Mouse (Mus musculus): ENCODE results near the gene Bach2. TPM values are rescaled to one million over a fixed set of nuclear protein-coding genes. Genes with fewer than 3 reads are reported as not detected.

Bach2 gene
- polyA plus RNA-seq, 1 experiment = 0.11 TPM

GRCm38 (mm10) chr4:32510940-32511339, 272.3 kb downstream of the Bach2 start:
- TF ChIP-seq MYOG (IDR thresholded peaks at IDR 0.05; ENCODE audit: control insufficient read depth, extremely low read depth, insufficient read length) (no peak), MAX (IDR thresholded peaks at IDR 0.05) (no peak), USF1 (IDR thresholded peaks at IDR 0.05; ENCODE audit: low read depth) (no peak), MYOD1 (IDR thresholded peaks at IDR 0.05; ENCODE audit: control insufficient read depth, insufficient read length, low read depth) (no peak), CEBPB (IDR thresholded peaks at IDR 0.05; ENCODE audit: low read depth) (no peak), CTCF (IDR thresholded peaks at IDR 0.05; ENCODE audit: control insufficient read depth, insufficient read depth, insufficient read length) (no peak), FOSL1 (IDR thresholded peaks at IDR 0.05; ENCODE audit: insufficient read depth, low read length, poor library complexity, severe bottlenecking) (no peak)
- H3ac ChIP-seq (ENCODE audit: control insufficient read depth, insufficient read length, low read depth) = no peak overlapping the region
- no peaks in the 10 kb centered on the region for H3K79me2 ChIP-seq (ENCODE audit: control insufficient read depth, insufficient read depth)
- H3K79me3 ChIP-seq (ENCODE audit: low read depth) = no peaks in the 10 kb centered on the region
- no peak overlapping the region for H3K4me3 ChIP-seq (ENCODE audit: insufficient read depth, poor library complexity, severe bottlenecking)
- H3K36me3 ChIP-seq (ENCODE audit: control insufficient read depth, insufficient read depth) = no peaks in the 10 kb centered on the region
- H3K27me3 ChIP-seq (ENCODE audit: control insufficient read depth, insufficient read depth, insufficient read length) = no peaks in the 10 kb centered on the region

GRCm38 (mm10) chr4:32516126-32516525, 277.5 kb downstream of the Bach2 start:
- Histone ChIP-seq H3K27me3 (ENCODE audit: control insufficient read depth, insufficient read depth, insufficient read length) (no peaks in the 10 kb centered on the region), H3K79me3 (ENCODE audit: low read depth) (no peaks in the 10 kb centered on the region), H3K36me3 (ENCODE audit: control insufficient read depth, insufficient read depth) (no peaks in the 10 kb centered on the region), H3K79me2 (ENCODE audit: control insufficient read depth, insufficient read depth) (no peaks in the 10 kb centered on the region), H3ac (ENCODE audit: control insufficient read depth, insufficient read length, low read depth) (no peak overlapping the region), H3K4me3 (ENCODE audit: insufficient read depth, poor library complexity, severe bottlenecking) (no peak overlapping the region)
- TF ChIP-seq CTCF (IDR thresholded peaks at IDR 0.05; ENCODE audit: control insufficient read depth, insufficient read depth, insufficient read length) (no peak), CEBPB (IDR thresholded peaks at IDR 0.05; ENCODE audit: low read depth) (no peak), MAX (IDR thresholded peaks at IDR 0.05) (no peak), FOSL1 (IDR thresholded peaks at IDR 0.05; ENCODE audit: insufficient read depth, low read length, poor library complexity, severe bottlenecking) (no peak), MYOG (IDR thresholded peaks at IDR 0.05; ENCODE audit: control insufficient read depth, extremely low read depth, insufficient read length) (no peak), USF1 (IDR thresholded peaks at IDR 0.05; ENCODE audit: low read depth) (no peak), MYOD1 (IDR thresholded peaks at IDR 0.05; ENCODE audit: control insufficient read depth, insufficient read length, low read depth) (no peak)

DNA sequence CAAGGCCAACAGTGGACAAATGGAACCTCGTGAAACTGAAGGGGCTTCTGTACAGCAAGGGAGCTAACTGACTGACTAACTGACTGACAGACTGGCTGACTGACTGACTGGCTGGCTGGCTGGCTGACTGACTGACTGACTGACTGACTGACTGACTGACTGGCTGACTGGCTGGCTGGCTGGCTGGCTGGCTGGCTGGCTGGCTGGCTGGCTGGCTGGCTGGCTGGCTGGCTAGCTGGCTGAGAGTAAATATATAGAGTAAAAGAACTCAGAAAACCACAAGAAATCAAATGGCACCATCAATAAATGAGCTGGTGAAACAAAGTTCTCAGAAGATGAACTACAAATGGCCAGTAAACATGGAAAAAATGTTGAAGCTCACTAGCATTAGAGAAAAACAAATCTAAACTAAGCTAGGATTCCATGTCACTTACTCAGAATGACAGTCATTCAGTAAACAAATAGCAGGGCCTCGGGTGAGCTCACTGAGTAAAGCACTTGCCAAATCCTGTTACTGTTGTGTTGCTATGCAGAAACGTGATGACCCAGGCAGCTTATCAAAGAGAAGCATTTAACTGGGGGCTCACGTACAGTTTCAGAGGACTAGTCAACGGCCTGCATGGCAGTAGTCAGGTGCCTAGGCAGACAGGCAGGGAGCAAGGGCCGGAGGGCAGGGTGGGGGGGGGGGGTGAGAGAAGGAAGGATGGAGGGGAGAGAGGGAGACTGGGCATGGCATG, 280.4 kb downstream of the Bach2 start:
- TF ChIP-seq CTCF (IDR thresholded peaks at IDR 0.05; ENCODE audit: control insufficient read depth, insufficient read depth, insufficient read length) (no peak), MYOG (IDR thresholded peaks at IDR 0.05; ENCODE audit: control insufficient read depth, extremely low read depth, insufficient read length) (no peak), CEBPB (IDR thresholded peaks at IDR 0.05; ENCODE audit: low read depth) (no peak), MYOD1 (IDR thresholded peaks at IDR 0.05; ENCODE audit: control insufficient read depth, insufficient read length, low read depth) (no peak), USF1 (IDR thresholded peaks at IDR 0.05; ENCODE audit: low read depth) (no peak), MAX (IDR thresholded peaks at IDR 0.05) (no peak), FOSL1 (IDR thresholded peaks at IDR 0.05; ENCODE audit: insufficient read depth, low read length, poor library complexity, severe bottlenecking) (no peak)
- H3K79me2 ChIP-seq (ENCODE audit: control insufficient read depth, insufficient read depth) = no peaks in the 10 kb centered on the region
- no peaks in the 10 kb centered on the region for H3K27me3 ChIP-seq (ENCODE audit: control insufficient read depth, insufficient read depth, insufficient read length)
- no peak overlapping the region for H3ac ChIP-seq (ENCODE audit: control insufficient read depth, insufficient read length, low read depth)
- no peaks in the 10 kb centered on the region for H3K79me3 ChIP-seq (ENCODE audit: low read depth)
- H3K4me3 ChIP-seq (ENCODE audit: insufficient read depth, poor library complexity, severe bottlenecking) = no peak overlapping the region
- no peaks in the 10 kb centered on the region for H3K36me3 ChIP-seq (ENCODE audit: control insufficient read depth, insufficient read depth)

DNA sequence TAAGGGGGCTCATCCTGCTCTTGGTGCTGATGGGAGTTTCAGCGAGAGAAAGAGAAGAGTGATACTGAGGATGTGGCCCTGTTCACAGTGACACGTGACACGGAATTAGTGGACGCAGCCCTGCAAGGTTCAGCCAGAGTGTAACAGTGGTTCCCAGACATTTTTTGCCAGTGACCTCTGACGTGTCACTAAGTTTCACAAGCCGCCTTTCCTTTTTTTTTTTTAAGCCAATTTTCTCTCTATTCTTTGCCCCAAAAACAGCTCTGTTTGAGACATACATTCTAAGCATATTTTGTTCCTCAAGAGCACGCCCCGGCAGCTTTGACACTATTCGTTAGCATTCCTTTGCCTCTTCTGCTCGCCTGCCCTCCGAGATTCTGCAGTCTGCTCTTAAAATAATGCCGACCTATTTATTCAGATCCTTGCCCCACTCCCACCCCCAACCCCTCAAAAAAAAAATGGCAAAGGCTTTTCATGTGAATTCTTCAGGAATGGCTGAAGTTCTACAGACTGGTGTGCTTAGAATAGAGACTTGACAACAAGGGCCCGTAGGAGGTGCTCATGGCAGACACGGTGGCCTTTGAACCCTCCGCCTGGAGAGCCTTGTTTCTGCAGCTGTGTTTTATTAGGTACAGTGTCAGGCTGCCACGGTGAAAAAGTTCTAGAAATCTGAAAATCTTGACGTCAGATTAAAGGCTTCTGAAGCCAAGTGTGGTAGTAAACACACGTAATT, 282.2 kb downstream of the Bach2 start:
- H3K27me3 ChIP-seq (ENCODE audit: control insufficient read depth, insufficient read depth, insufficient read length) = no peaks in the 10 kb centered on the region
- H3K4me3 ChIP-seq (ENCODE audit: insufficient read depth, poor library complexity, severe bottlenecking) = no peak overlapping the region
- TF ChIP-seq MYOG (IDR thresholded peaks at IDR 0.05; ENCODE audit: control insufficient read depth, extremely low read depth, insufficient read length) (no peak), MAX (IDR thresholded peaks at IDR 0.05) (no peak), CEBPB (IDR thresholded peaks at IDR 0.05; ENCODE audit: low read depth) (no peak), USF1 (IDR thresholded peaks at IDR 0.05; ENCODE audit: low read depth) (no peak)
- H3K79me2 ChIP-seq (ENCODE audit: control insufficient read depth, insufficient read depth) = no peaks in the 10 kb centered on the region
- no peak overlapping the region for H3ac ChIP-seq (ENCODE audit: control insufficient read depth, insufficient read length, low read depth)
- no peaks in the 10 kb centered on the region for H3K79me3 ChIP-seq (ENCODE audit: low read depth)
- no peaks in the 10 kb centered on the region for H3K36me3 ChIP-seq (ENCODE audit: control insufficient read depth, insufficient read depth)

- Histone ChIP-seq H3K4me3 (ENCODE audit: insufficient read depth, poor library complexity, severe bottlenecking) (no peak overlapping the region), H3K36me3 (ENCODE audit: control insufficient read depth, insufficient read depth) (no peaks in the 10 kb centered on the region), H3K27me3 (ENCODE audit: control insufficient read depth, insufficient read depth, insufficient read length) (no peaks in the 10 kb centered on the region), H3K79me3 (ENCODE audit: low read depth) (no peaks in the 10 kb centered on the region), H3K79me2 (ENCODE audit: control insufficient read depth, insufficient read depth) (no peaks in the 10 kb centered on the region), H3ac (ENCODE audit: control insufficient read depth, insufficient read length, low read depth) (no peak overlapping the region)
- TF ChIP-seq CEBPB (IDR thresholded peaks at IDR 0.05; ENCODE audit: low read depth) (no peak), MYOD1 (IDR thresholded peaks at IDR 0.05; ENCODE audit: control insufficient read depth, insufficient read length, low read depth) (no peak), MAX (IDR thresholded peaks at IDR 0.05) (no peak), USF1 (IDR thresholded peaks at IDR 0.05; ENCODE audit: low read depth) (no peak), MYOG (IDR thresholded peaks at IDR 0.05; ENCODE audit: control insufficient read depth, extremely low read depth, insufficient read length) (no peak)
These were observed 282.7 kb downstream of the Bach2 start for GRCm38 (mm10) chr4:32521361-32521740.

Data from C2C12 (cell line).